Mouse (Mus musculus): ENCODE results near the gene Mef2a. TPM values are rescaled to one million over a fixed set of nuclear protein-coding genes. Genes with fewer than 3 reads are reported as not detected.

Gene Mef2a
- 101 and 115 TPM in 2 replicates for polyA plus RNA-seq (2015; fragmentation: Nextera tagmentation; extraction: Ambion mirVana)

DNA sequence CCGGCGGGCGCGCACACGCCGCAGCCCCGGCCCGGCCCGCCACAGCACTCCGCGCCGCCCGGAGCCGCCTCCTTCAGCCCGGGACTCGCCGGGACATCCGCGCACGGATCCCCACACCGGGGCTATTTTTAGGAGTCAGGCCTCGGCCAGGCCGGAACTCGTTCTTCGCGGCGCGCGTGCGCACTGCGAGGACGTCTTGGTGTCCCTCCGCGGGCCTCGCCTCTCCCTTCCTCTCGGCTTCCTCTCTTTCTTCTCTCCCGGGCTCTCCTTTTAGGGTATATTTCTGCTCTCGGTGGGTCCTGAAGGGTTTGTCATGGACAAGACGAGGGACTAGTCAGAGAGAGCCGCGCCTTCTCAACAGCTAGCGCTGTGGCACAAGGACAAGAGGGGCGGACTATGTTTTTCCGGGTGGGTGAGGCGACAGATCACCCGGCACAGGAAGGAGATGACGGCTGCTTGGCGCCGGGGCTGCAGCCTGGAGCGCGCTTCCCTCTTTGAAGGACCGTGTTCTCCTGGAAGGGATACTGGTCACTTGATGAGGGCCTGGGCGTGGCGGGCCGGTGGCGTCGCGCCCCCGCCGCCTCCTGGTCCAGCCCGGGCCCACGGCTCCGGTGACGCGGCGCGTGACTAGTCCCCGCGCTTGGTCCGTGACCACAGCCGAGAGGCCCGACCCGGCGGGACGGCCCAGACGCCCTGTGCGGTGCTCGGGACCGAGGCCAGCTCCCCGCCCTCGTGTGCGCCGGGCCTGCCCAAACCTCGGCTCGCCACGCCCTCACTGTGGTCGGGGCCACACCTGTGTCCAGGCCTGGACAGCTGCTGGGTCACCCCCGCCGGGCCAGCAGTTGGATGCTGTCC lies at the start of gene Mef2a:
Gene Mef2a (minus strand): TSS at position 130 of the 855 bp plus-strand sequence.
- Histone ChIP-seq H3K36me3 (no peaks in the 10 kb centered on the region), H3K9ac (peak within 1 kb of the TSS; percentile 100), H3K27me3 (no peaks in the 10 kb centered on the region), H3K27ac (peak within 1 kb of the TSS; percentile 100), H3K9me3 (replicated peaks) (no peaks in the 10 kb centered on the region), H3K4me2 (peak within 1 kb of the TSS; percentile 84), H3K4me1 (replicated peaks) (peaks cover 37% of the 10 kb centered on the region), H3K4me3 (peak within 1 kb of the TSS; percentile 96)
- ATAC-seq (replicated peaks; ENCODE audit: insufficient number of reproducible peaks, insufficient read depth, low FRiP score, low read depth): peak; percentile 95
- WGBS: under 1% methylated on average over 83 of the region's 89 CpGs

DNA sequence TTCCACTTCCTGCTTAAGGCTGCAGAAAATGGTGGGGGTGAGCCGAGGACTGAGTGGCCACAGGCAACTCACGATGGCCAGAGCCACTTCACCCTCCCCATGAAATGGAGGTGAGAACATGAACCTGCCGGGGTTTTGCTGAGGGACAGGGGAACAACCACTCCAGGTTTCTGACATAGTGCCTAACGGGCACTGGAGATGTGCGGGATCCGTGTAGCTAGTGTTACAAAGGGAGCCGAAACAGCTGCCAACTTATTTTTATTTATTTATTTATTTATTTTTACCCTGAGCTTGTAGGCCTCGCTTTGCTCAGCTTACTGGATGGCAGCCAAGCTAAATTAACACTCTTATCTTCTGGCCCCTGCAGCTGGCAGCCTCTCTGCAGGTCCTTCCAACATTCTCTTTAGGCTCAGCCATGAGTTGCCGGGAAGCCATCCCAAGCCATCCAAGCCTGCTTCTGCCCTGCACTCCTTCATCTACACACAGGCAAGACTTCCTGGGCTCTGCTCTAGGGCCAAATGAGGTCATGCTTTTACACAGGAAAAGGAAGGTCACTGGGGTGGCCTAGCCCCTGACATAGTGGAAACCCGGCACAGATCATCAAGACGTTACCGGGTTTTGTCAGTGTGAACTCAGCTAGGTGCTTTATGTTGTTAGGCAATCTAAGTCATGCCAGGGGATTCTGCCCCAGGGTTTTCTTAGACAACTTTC lies 49.0 kb upstream of the Mef2a start:
- peak; percentile 92 for ATAC-seq (replicated peaks; ENCODE audit: insufficient number of reproducible peaks, insufficient read depth, low FRiP score, low read depth)
- H3K4me2 ChIP-seq: peak overlapping the region; percentile 53
- H3K9ac ChIP-seq: no peak overlapping the region
- WGBS: 10% methylated on average over 12 of the region's 12 CpGs
- no peaks in the 10 kb centered on the region for H3K36me3 ChIP-seq
- peak overlapping the region; percentile 94 for H3K27ac ChIP-seq
- peaks cover 34% of the 10 kb centered on the region for H3K4me1 ChIP-seq (replicated peaks)
- no peaks in the 10 kb centered on the region for H3K9me3 ChIP-seq (replicated peaks)
- H3K4me3 ChIP-seq: no peak overlapping the region; the same call in 1 of the 2 replicates
- no peaks in the 10 kb centered on the region for H3K27me3 ChIP-seq

DNA sequence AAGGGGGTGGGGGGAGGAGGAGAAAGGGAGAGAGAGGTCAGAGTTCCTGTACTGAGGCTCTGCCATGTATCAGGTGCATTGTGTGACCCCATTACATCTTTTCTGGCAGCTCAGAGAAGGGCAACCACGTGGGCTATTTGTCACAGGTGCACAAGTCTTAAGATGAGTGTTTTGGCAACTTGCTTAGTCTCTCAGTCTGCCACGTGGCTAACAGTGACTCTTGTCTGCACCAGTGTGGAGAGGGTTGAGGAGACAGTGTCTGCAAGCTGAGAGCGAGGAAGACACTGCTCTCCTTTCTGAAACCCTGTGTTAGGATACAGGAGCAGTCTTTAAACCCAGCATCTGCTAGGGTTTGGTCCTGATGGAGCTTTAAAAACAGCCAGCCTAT lies 48.4 kb upstream of the Mef2a start:
- Histone ChIP-seq H3K9me3 (replicated peaks) (no peaks in the 10 kb centered on the region), H3K27ac (peak overlapping the region; percentile 94), H3K36me3 (no peaks in the 10 kb centered on the region), H3K27me3 (no peaks in the 10 kb centered on the region), H3K9ac (no peak overlapping the region), H3K4me1 (replicated peaks) (peaks cover 34% of the 10 kb centered on the region), H3K4me2 (peak overlapping the region; percentile 53), H3K4me3 (no peak overlapping the region)
- ATAC-seq (replicated peaks; ENCODE audit: insufficient number of reproducible peaks, insufficient read depth, low FRiP score, low read depth): peak; percentile 34
- WGBS: 28% methylated on average over 3 of the region's 3 CpGs

DNA sequence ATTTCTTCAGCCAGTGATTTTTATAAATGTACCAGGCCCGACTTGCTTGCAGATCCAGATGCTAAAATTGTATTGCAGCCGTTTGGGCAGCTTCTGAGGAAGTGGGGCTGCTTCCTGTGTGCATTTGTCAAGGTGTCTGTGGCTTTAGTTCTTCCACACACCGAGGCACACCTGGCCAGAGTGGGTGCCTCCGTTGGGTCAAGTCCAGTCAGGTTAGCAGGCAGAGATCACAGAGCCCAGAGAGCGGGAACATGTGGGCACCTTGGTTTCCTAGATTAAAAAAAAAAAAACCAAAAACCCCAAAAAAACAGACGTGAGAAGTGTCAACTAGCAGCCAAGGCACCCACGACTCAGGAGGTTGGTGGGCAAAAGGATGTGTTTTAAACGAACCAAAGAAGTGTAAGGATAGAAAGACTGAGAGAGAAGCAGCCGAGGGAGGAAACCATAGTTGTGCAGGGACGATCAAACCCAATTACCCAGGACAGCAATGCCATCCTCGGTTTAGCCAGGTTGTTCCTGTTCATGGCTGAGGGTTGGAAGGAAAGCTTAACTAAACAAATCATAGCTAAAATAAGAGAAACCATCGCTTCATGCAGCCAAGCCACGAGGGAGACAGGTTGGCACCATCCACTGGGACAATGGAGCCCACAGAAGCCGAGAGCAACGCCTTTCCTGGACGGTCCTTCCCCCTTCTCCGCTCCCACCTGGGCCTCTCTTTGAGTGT lies 47.1 kb upstream of the Mef2a start:
- H3K27ac ChIP-seq: no peak overlapping the region
- 75% methylated on average over 17 of the region's 17 CpGs for WGBS
- ATAC-seq (replicated peaks; ENCODE audit: insufficient number of reproducible peaks, insufficient read depth, low FRiP score, low read depth): no peak

DNA sequence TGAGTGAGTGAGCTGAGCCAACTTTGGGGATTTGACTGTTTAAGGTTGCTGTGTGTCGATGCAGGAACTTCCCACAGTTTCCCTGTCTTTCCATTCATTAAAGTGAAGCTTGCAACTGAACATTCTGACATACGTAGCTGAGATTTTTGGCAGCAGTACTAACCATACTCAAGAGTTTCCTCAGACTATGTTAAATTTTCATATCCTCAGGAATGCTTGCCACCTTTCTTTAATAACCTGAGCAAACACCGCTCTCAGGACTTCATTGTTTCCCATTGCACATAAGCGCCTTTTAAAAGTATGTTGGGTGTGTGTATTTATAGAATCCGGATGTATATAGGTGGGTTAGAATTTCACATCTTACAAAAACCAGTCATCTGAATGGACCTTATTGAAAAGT lies 45.5 kb upstream of the Mef2a start:
- no peaks in the 10 kb centered on the region for H3K36me3 ChIP-seq
- H3K9ac ChIP-seq: no peak overlapping the region
- no peak overlapping the region for H3K4me2 ChIP-seq
- no peak overlapping the region for H3K4me3 ChIP-seq
- no peak for ATAC-seq (replicated peaks; ENCODE audit: insufficient number of reproducible peaks, insufficient read depth, low FRiP score, low read depth)
- H3K4me1 ChIP-seq (replicated peaks): peaks cover 33% of the 10 kb centered on the region
- no peak overlapping the region for H3K27ac ChIP-seq
- WGBS: 88% methylated on average over 5 of the region's 5 CpGs
- H3K27me3 ChIP-seq: no peaks in the 10 kb centered on the region
- H3K9me3 ChIP-seq (replicated peaks): no peaks in the 10 kb centered on the region

More for the DNA sequence above, 47.1 kb upstream of the Mef2a start:
- H3K4me2 ChIP-seq: no peak overlapping the region
- no peaks in the 10 kb centered on the region for H3K27me3 ChIP-seq
- no peak overlapping the region for H3K4me3 ChIP-seq
- H3K36me3 ChIP-seq: no peaks in the 10 kb centered on the region
- no peaks in the 10 kb centered on the region for H3K9me3 ChIP-seq (replicated peaks)
- H3K9ac ChIP-seq: no peak overlapping the region
- H3K4me1 ChIP-seq (replicated peaks): peaks cover 27% of the 10 kb centered on the region

DNA sequence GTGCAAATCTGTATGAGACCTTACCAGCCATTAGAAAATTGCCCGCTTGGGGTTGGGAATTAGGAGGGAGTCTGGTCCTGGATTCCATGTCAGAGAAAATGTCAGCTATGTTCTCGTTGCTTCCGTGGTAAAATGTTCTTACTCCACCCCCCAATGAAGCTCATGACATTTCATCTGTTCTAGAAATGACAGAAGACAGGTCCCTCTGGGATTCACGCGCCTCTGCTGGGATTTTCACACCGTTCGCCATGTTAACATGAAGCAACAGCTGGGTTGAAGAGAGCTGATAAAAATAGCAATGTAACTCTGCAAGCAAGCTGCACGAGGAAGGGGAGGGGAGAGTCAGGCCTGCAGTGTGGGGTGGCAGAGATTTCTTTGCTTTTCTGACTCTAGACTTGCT lies 42.1 kb upstream of the Mef2a start:
- H3K27ac ChIP-seq: peak overlapping the region; percentile 86
- no peaks in the 10 kb centered on the region for H3K27me3 ChIP-seq
- no peaks in the 10 kb centered on the region for H3K36me3 ChIP-seq
- H3K4me3 ChIP-seq: no peak overlapping the region
- WGBS: 24% methylated on average over 8 of the region's 8 CpGs
- no peak overlapping the region for H3K4me2 ChIP-seq
- H3K9me3 ChIP-seq (replicated peaks): no peaks in the 10 kb centered on the region
- 0 out of 2 replicates have a peak, but pooled peaks have one; percentile 69 for ATAC-seq (replicated peaks; ENCODE audit: insufficient number of reproducible peaks, insufficient read depth, low FRiP score, low read depth)
- H3K9ac ChIP-seq: no peak overlapping the region
- H3K4me1 ChIP-seq (replicated peaks): peaks cover 10% of the 10 kb centered on the region

DNA sequence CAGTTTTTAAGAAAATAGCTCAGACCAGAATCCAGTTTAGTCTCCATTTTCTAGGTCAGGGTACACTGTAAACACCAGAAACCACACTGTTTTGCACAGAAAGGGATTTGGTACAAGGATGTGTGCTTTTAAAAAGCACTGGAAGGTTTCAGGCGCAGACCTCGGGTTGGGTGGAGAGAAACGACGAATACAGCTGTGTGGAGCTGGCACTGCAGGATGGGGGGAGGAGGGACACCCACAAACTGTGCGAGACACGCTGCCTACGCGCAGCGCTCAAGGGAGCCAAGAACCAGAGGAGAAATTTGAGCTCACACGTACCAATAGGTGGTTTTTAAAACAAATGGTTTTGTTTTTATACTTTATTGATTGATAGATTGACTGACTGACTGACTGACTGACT lies 40.0 kb upstream of the Mef2a start:
- H3K27me3 ChIP-seq: no peaks in the 10 kb centered on the region
- H3K27ac ChIP-seq: no peak overlapping the region
- WGBS: 77% methylated on average over 10 of the region's 10 CpGs
- H3K36me3 ChIP-seq: no peaks in the 10 kb centered on the region
- no peak overlapping the region for H3K4me2 ChIP-seq
- ATAC-seq (replicated peaks; ENCODE audit: insufficient number of reproducible peaks, insufficient read depth, low FRiP score, low read depth): no peak
- no peaks in the 10 kb centered on the region for H3K9me3 ChIP-seq (replicated peaks)
- H3K4me3 ChIP-seq: no peak overlapping the region
- no peak overlapping the region for H3K9ac ChIP-seq
- H3K4me1 ChIP-seq (replicated peaks): peaks cover 7% of the 10 kb centered on the region

- Histone ChIP-seq H3K27me3 (no peaks in the 10 kb centered on the region), H3K36me3 (no peaks in the 10 kb centered on the region), H3K9me3 (replicated peaks) (no peaks in the 10 kb centered on the region), H3K4me1 (replicated peaks) (no peaks in the 10 kb centered on the region), H3K4me3 (no peak overlapping the region), H3K27ac (no peak overlapping the region), H3K9ac (no peak overlapping the region), H3K4me2 (no peak overlapping the region)
- no peak for ATAC-seq (replicated peaks; ENCODE audit: insufficient number of reproducible peaks, insufficient read depth, low FRiP score, low read depth)
- 73% methylated on average over 2 of the region's 2 CpGs for WGBS
Measured at GRCm38 (mm10) chr7:67407019-67407418, 34.4 kb upstream of the Mef2a start.

- Histone ChIP-seq H3K4me3 (no peak overlapping the region), H3K36me3 (no peaks in the 10 kb centered on the region), H3K9ac (no peak overlapping the region), H3K9me3 (replicated peaks) (no peaks in the 10 kb centered on the region), H3K4me2 (no peak overlapping the region), H3K27ac (no peak overlapping the region), H3K27me3 (no peaks in the 10 kb centered on the region), H3K4me1 (replicated peaks) (0 out of 2 replicates have a peak, but pooled peaks cover 3% of the 10 kb centered on the region)
- ATAC-seq (replicated peaks; ENCODE audit: insufficient number of reproducible peaks, insufficient read depth, low FRiP score, low read depth): no peak
- 81% methylated on average over 2 of the region's 2 CpGs for WGBS
Measured at GRCm38 (mm10) chr7:67404176-67404575, 31.5 kb upstream of the Mef2a start.

GRCm38 (mm10) chr7:67402353-67402752 lies 29.7 kb upstream of the Mef2a start:
- no peaks in the 10 kb centered on the region for H3K27me3 ChIP-seq
- no peaks in the 10 kb centered on the region for H3K36me3 ChIP-seq
- H3K4me1 ChIP-seq (replicated peaks): 0 out of 2 replicates have a peak, but pooled peaks cover 3% of the 10 kb centered on the region
- no peak for ATAC-seq (replicated peaks; ENCODE audit: insufficient number of reproducible peaks, insufficient read depth, low FRiP score, low read depth)
- H3K4me2 ChIP-seq: no peak overlapping the region
- no peaks in the 10 kb centered on the region for H3K9me3 ChIP-seq (replicated peaks)
- H3K9ac ChIP-seq: no peak overlapping the region
- WGBS: 82% methylated on average over 7 of the region's 7 CpGs
- no peak overlapping the region for H3K4me3 ChIP-seq
- H3K27ac ChIP-seq: no peak overlapping the region

GRCm38 (mm10) chr7:67401379-67401778 lies 28.7 kb upstream of the Mef2a start:
- Histone ChIP-seq H3K4me3 (no peak overlapping the region), H3K27ac (no peak overlapping the region), H3K4me1 (replicated peaks) (0 out of 2 replicates have a peak, but pooled peaks cover 3% of the 10 kb centered on the region), H3K36me3 (no peaks in the 10 kb centered on the region), H3K4me2 (no peak overlapping the region), H3K27me3 (no peaks in the 10 kb centered on the region), H3K9ac (no peak overlapping the region), H3K9me3 (replicated peaks) (no peaks in the 10 kb centered on the region)
- WGBS: 37% methylated on average over 5 of the region's 5 CpGs
- ATAC-seq (replicated peaks; ENCODE audit: insufficient number of reproducible peaks, insufficient read depth, low FRiP score, low read depth): no peak

Measured in heart, embryonic 15.5 days (tissue).